Mouse (Mus musculus) MEL (cell line): Measurements from ENCODE around the gene Rac2. TPM values are rescaled to one million over a fixed set of nuclear protein-coding genes. Genes with fewer than 3 reads are reported as not detected.
A peak's percentile ranks its signal among the peaks of the same experiment; 100 is the strongest.

ENCODE experiments used
- DNase-seq: peaks from one replicate; pipeline ENCODE4 v3.0.0; 2011; ENCODE audit warnings: low read depth, low spot score
- H3K27ac ChIP-seq: 2 replicates; pipeline ENCODE4 v1.5.1; 2012; ENCODE audit warnings: low read depth, mild to moderate bottlenecking, control low read depth, low read length, moderate library complexity; ENCODE audit not compliant: control insufficient read depth
- H3K27me3 ChIP-seq, 2 experiments: fragments of 150-350 bp in 1 of 2; sonication (generic) in 1 of 2; 2 replicates each; pipeline ENCODE4 v1.6.1; 2012; ENCODE audit warnings: low read length in 2 of 2, mild to moderate bottlenecking in 2 of 2, improper control_type of control experiment in 1 of 2, moderate library complexity in 1 of 2; ENCODE audit not compliant: insufficient read depth in 2 of 2, control insufficient read depth in 1 of 2
- H3K36me3 ChIP-seq, 2 experiments: 2 replicates each; pipeline ENCODE4 v1.6.1; 2012 to 2014; ENCODE audit warnings: low read length in 2 of 2, improper control_type of control experiment in 1 of 2, inconsistent platforms in 1 of 2, mild to moderate bottlenecking in 1 of 2; ENCODE audit not compliant: insufficient read depth in 2 of 2, control insufficient read depth in 1 of 2
- H3K4me1 ChIP-seq, 2 experiments: fragments of 150-350 bp in 1 of 2; sonication (generic) in 1 of 2; 2 replicates each; pipeline ENCODE4 v1.6.1; 2012; ENCODE audit warnings: low read length in 2 of 2, improper control_type of control experiment in 1 of 2, mild to moderate bottlenecking in 1 of 2; ENCODE audit not compliant: insufficient read depth in 2 of 2, control insufficient read depth in 1 of 2
- H3K4me3 ChIP-seq, 2 experiments: fragments of 150-350 bp in 1 of 2; sonication (generic) in 1 of 2; 2 replicates each; pipeline ENCODE4 v1.5.1; 2012; ENCODE audit warnings: low read depth in 2 of 2, low read length in 2 of 2, mild to moderate bottlenecking in 2 of 2, moderate library complexity in 2 of 2, control low read depth in 1 of 2, improper control_type of control experiment in 1 of 2; ENCODE audit not compliant: control insufficient read depth in 1 of 2, insufficient read depth in 1 of 2
- H3K79me2 ChIP-seq: 2 replicates; pipeline ENCODE4 v1.6.1; 2012; ENCODE audit warnings: mild to moderate bottlenecking, low read length, moderate library complexity; ENCODE audit not compliant: control insufficient read depth, poor library complexity, insufficient read depth
- H3K9ac ChIP-seq: 2 replicates; pipeline ENCODE4 v1.6.1; 2012; ENCODE audit warnings: low read depth, mild to moderate bottlenecking, control low read depth, low read length, moderate library complexity; ENCODE audit not compliant: control insufficient read depth, poor library complexity, severe bottlenecking
- H3K9me3 ChIP-seq: fragments of 150-350 bp; sonication (generic); replicated peaks from 2 replicates; pipeline ENCODE4 v1.6.1; 2012; ENCODE audit warnings: mild to moderate bottlenecking, low read length, improper control_type of control experiment, moderate library complexity; ENCODE audit not compliant: insufficient read depth
- CTCF ChIP-seq, 3 experiments: IDR thresholded peaks in 2 of 3; conservative IDR thresholded peaks in 1 of 3; 2 replicates each; pipeline ENCODE4 v1.5.1; 2011 to 2012; ENCODE audit warnings: low read length in 3 of 3, low read depth in 2 of 3, mild to moderate bottlenecking in 2 of 3, improper control_type of control experiment in 1 of 3, inconsistent platforms in 1 of 3, mixed read lengths in 1 of 3, moderate library complexity in 1 of 3; ENCODE audit not compliant: control insufficient read depth in 1 of 3, insufficient read depth in 1 of 3, poor library complexity in 1 of 3, severe bottlenecking in 1 of 3
- E2F4 ChIP-seq: IDR thresholded peaks from 2 replicates; pipeline ENCODE4 v1.6.1; 2011; ENCODE audit warnings: low read depth, low read length, improper control_type of control experiment, borderline replicate concordance
- EP300 ChIP-seq, 2 experiments: IDR thresholded peaks; 2 replicates each; pipeline ENCODE4 v1.6.1; 2011; ENCODE audit warnings: improper control_type of control experiment in 2 of 2, low read length in 2 of 2, low read depth in 1 of 2, mild to moderate bottlenecking in 1 of 2
- ETS1 ChIP-seq: IDR thresholded peaks from 2 replicates; pipeline ENCODE4 v1.6.1; 2012; ENCODE audit warnings: low read depth, mild to moderate bottlenecking, inconsistent platforms, low read length, improper control_type of control experiment, moderate library complexity
- GABPA ChIP-seq: IDR thresholded peaks from 2 replicates; pipeline ENCODE4 v1.6.1; 2012; ENCODE audit warnings: low read depth, mild to moderate bottlenecking, inconsistent platforms, low read length, improper control_type of control experiment, moderate library complexity
- GATA1 ChIP-seq: IDR thresholded peaks from 2 replicates; pipeline ENCODE4 v1.6.1; 2011; ENCODE audit warnings: low read depth, low read length, improper control_type of control experiment
- JUND ChIP-seq: IDR thresholded peaks from 2 replicates; pipeline ENCODE4 v1.6.1; 2011; ENCODE audit warnings: low read depth, mild to moderate bottlenecking, improper control_type of control experiment, low read length
- MAFK ChIP-seq: IDR thresholded peaks from 2 replicates; pipeline ENCODE4 v1.6.1; 2011; ENCODE audit warnings: low read depth, mild to moderate bottlenecking, low read length, improper control_type of control experiment, borderline replicate concordance
- MAZ ChIP-seq: IDR thresholded peaks from 2 replicates; pipeline ENCODE4 v1.6.1; 2012; ENCODE audit warnings: low read depth, mild to moderate bottlenecking, inconsistent platforms, low read length, improper control_type of control experiment
- MYC ChIP-seq: IDR thresholded peaks from 2 replicates; pipeline ENCODE4 v1.6.1; 2011; ENCODE audit warnings: low read depth, mild to moderate bottlenecking, low read length, improper control_type of control experiment, moderate library complexity
- NELFE ChIP-seq: IDR thresholded peaks from 2 replicates; pipeline ENCODE4 v1.6.1; 2011; ENCODE audit warnings: low read depth, low read length, improper control_type of control experiment
- POLR2A ChIP-seq, 2 experiments: IDR thresholded peaks; 2 replicates each; pipeline ENCODE4 v1.6.1; 2011 to 2012; ENCODE audit warnings: low read length in 2 of 2, mild to moderate bottlenecking in 2 of 2, control low read depth in 1 of 2, improper control_type of control experiment in 1 of 2, low read depth in 1 of 2, moderate library complexity in 1 of 2; ENCODE audit not compliant: control insufficient read depth in 1 of 2, insufficient read depth in 1 of 2, poor library complexity in 1 of 2
- POLR2AphosphoS5 ChIP-seq: IDR thresholded peaks from 2 replicates; pipeline ENCODE4 v1.6.1; 2012; ENCODE audit warnings: low read depth, borderline replicate concordance, mild to moderate bottlenecking, inconsistent platforms, low read length, moderate library complexity, mixed read lengths
- RAD21 ChIP-seq: IDR thresholded peaks from 2 replicates; pipeline ENCODE4 v1.6.1; 2011; ENCODE audit warnings: mild to moderate bottlenecking, low read depth, low read length, improper control_type of control experiment
- RCOR1 ChIP-seq: IDR thresholded peaks from 2 replicates; pipeline ENCODE4 v1.6.1; 2012; ENCODE audit warnings: low read depth, mild to moderate bottlenecking, inconsistent platforms, low read length, improper control_type of control experiment
- SMC3 ChIP-seq: IDR thresholded peaks from 2 replicates; pipeline ENCODE4 v1.6.1; 2011; ENCODE audit warnings: low read depth, low read length, improper control_type of control experiment
- TAL1 ChIP-seq: IDR thresholded peaks from 2 replicates; pipeline ENCODE4 v1.6.1; 2012; ENCODE audit warnings: mild to moderate bottlenecking, inconsistent platforms, low read length, moderate library complexity, mixed read lengths
- TBP ChIP-seq: IDR thresholded peaks from 2 replicates; pipeline ENCODE4 v1.8.0; 2011; ENCODE audit warnings: low read depth, low read length, improper control_type of control experiment
- TCF12 ChIP-seq: IDR thresholded peaks from 2 replicates; pipeline ENCODE4 v1.6.1; 2014; ENCODE audit warnings: low read depth, mild to moderate bottlenecking, inconsistent platforms, low read length, improper control_type of control experiment, moderate library complexity
- USF2 ChIP-seq, 2 experiments: IDR thresholded peaks; 2 replicates each; pipeline ENCODE4 v1.6.1; 2011 to 2012; ENCODE audit warnings: improper control_type of control experiment in 2 of 2, low read length in 2 of 2, borderline replicate concordance in 1 of 2, inconsistent platforms in 1 of 2, low read depth in 1 of 2, mild to moderate bottlenecking in 1 of 2; ENCODE audit not compliant: insufficient read depth in 1 of 2
- ZC3H11A ChIP-seq: IDR thresholded peaks from 2 replicates; pipeline ENCODE4 v1.6.1; 2012; ENCODE audit warnings: low read depth, mild to moderate bottlenecking, inconsistent platforms, low read length, improper control_type of control experiment
- ZMIZ1 ChIP-seq: IDR thresholded peaks from 2 replicates; pipeline ENCODE4 v1.6.1; 2012; ENCODE audit warnings: low read depth, mild to moderate bottlenecking, inconsistent platforms, low read length, improper control_type of control experiment, moderate library complexity
- ZNF384 ChIP-seq: IDR thresholded peaks from 2 replicates; pipeline ENCODE4 v1.6.1; 2012; ENCODE audit warnings: low read depth, mild to moderate bottlenecking, inconsistent platforms, low read length, improper control_type of control experiment
- polyA plus RNA-seq, 2 experiments: library from polyadenylated mRNA; stranded (reverse) in 1 of 2; unstranded in 1 of 2; fragments of >175 nt in 1 of 2; fragments of >200 nt in 1 of 2; gene quantifications; 2 replicates each; pipeline versions ENCODE4 v1.2.1 to v1.2.4; 2012; ENCODE audit warnings: low replicate concordance in 2 of 2, low read depth in 1 of 2; ENCODE audit not compliant: insufficient read length in 2 of 2, insufficient read depth in 1 of 2, missing spikeins in 1 of 2
- total RNA-seq: library from RNA; depleted of rRNA; stranded (reverse); fragments of 300-350 nt; gene quantifications from 2 replicates; pipeline ENCODE4 v1.2.3, GENCODE M21; 2012

The Rac2 gene
- total and polyA plus RNA-seq, 3 experiments: 257 to 881 (median 772) TPM

DNA sequence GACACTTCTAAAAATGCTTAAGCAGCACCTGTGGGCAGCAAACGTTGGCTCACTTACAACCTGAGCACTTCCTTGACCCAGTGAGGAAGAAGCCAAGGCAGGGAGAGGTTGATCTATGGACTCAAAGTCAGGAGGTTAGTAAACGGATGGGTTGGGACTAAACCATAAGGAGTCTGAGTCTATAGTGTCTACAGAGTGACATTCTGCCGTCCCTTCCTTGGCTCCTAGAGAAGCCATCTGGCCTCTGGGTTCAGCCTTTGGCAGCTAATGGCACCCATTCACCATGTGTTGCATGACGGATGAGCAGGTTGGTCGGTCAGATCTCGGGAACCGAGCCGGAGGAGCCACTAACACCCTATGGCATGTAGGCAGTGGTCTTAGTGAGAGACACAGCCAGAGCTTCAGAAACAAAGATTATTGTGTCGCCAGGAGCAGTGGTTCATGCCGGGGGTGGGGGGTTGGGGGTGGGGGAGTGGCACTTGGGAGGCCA lies 39.2 kb downstream of the Rac2 start:
- Histone ChIP-seq H3K36me3 (peaks cover 0 to 3% of the 10 kb centered on the region in 2 experiments; a peak in 1 of 4 replicates), H3K27ac (no peak overlapping the region), H3K4me1 (no peaks in the 10 kb centered on the region; a peak in 1 of 4 replicates), H3K4me3 (no peak overlapping the region), H3K79me2 (no peaks in the 10 kb centered on the region), H3K27me3 (peaks cover 1 to 2% of the 10 kb centered on the region in 2 experiments; a peak in 2 of 4 replicates), H3K9ac (no peak overlapping the region), H3K9me3 (no peaks in the 10 kb centered on the region)
- no peak for DNase-seq
- no peak for TF ChIP-seq EP300 (IDR thresholded peaks at IDR 0.05; ENCODE audit: low read depth in 1 of 2, low read length in 2 of 2)
- no peak for TF ChIP-seq E2F4
- no peak for TF ChIP-seq GATA1
- TF ChIP-seq RAD21: no peak
- TF ChIP-seq NELFE: no peak
- no peak for TF ChIP-seq JUND

DNA sequence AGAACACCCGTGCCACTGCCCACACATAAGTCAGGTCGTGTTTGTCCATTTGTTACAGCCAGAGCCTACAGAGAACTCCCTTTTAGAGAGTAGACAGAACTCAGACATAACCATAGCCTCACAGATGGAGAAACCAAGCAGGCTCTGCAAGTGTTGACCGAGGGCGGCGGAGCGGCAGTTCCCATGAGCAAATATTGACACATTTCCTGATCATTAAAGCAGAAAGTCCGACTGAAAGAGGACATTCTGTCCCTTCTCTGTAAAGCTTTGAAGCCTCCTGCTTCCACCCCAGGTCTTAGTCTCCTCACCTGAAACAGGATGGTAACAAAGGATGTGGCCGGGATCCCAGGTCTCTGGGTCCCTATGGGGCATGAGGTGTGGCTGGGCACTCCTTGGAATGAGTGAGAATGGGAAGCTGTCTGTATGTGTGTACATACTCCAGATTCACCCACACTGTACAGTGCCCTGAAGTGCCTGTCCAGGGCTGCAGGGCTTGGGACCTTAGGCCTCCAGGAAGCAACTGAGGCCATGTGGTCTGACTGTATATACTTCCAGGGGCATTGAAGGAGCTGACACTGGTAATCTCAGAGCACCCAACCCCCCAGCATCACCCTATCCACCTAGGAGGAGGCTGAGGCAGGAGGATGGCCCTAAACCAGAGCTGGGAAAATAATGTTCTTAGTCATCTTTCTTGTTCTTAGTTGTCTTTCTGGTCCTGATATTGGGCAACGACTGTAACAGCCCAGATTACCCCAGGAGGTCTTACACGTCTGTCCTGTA lies 39.8 kb downstream of the Rac2 start:
- Histone ChIP-seq H3K27me3 (peaks cover 1 to 2% of the 10 kb centered on the region in 2 experiments; a peak in 1 of 4 replicates), H3K4me3 (no peak overlapping the region), H3K4me1 (no peaks in the 10 kb centered on the region; a peak in 1 of 4 replicates), H3K9ac (no peak overlapping the region), H3K36me3 (peaks cover 0 to 3% of the 10 kb centered on the region in 2 experiments; a peak in 1 of 4 replicates), H3K27ac (no peak overlapping the region), H3K9me3 (no peaks in the 10 kb centered on the region), H3K79me2 (no peaks in the 10 kb centered on the region)
- no peak for DNase-seq
- no peak for TF ChIP-seq TCF12
- no peak for TF ChIP-seq E2F4
- no peak for TF ChIP-seq SMC3
- TF ChIP-seq NELFE: no peak

DNA sequence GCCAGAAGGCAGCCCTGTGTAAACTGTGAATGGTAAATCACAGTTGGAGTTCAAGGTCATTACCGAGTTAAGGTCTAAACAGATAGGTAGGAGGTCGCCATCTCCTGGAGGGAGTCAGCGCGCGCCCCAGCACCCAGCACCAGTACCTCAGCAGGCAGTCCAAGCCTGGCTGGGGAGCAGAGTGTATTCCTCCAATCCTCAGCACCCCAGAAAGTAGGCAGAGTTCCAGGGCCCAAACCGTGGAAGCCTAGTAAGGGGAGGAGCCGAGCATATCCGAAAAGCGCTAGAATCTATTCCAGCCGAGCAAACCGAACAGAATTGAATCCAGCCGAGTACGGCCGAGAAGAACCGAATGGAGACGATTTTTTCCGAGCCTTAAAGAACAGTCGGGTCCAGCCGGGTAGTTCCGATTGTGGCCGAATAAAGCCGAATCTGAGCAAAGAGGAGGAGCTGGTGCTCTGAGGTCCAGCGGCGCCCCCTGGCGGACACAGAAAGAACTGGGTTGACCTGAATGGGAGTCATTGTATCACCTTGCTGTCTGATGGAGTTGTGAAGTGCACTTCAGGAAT lies 40.6 kb downstream of the Rac2 start:
- DNase-seq: peak; percentile 94
- Histone ChIP-seq H3K36me3 (peaks cover 0 to 3% of the 10 kb centered on the region in 2 experiments; a peak in 1 of 4 replicates), H3K4me3 (peak overlapping the region; percentile 40 to 50), H3K79me2 (no peaks in the 10 kb centered on the region), H3K27ac (no peak overlapping the region), H3K9ac (peak overlapping the region; percentile 50), H3K9me3 (no peaks in the 10 kb centered on the region), H3K27me3 (peaks cover 1 to 2% of the 10 kb centered on the region in 2 experiments; a peak in 1 of 4 replicates), H3K4me1 (no peaks in the 10 kb centered on the region; a peak in 1 of 4 replicates)
- peak; percentile 87 to 95 (median 92) for TF ChIP-seq CTCF (IDR thresholded peaks at IDR 0.05 in 2 of 3, conservative IDR thresholded peaks at IDR 0.05 in 1 of 3; ENCODE audit: control insufficient read depth in 1 of 3, insufficient read depth in 1 of 3, low read depth in 2 of 3, low read length in 3 of 3, poor library complexity in 1 of 3, severe bottlenecking in 1 of 3)
- no peak for TF ChIP-seq USF2 (IDR thresholded peaks at IDR 0.05; ENCODE audit: borderline replicate concordance in 1 of 2, insufficient read depth in 1 of 2, low read depth in 1 of 2, low read length in 2 of 2)
- no peak for TF ChIP-seq ETS1
- TF ChIP-seq POLR2AphosphoS5: no peak
- TF ChIP-seq RAD21: peak; percentile 76
- TF ChIP-seq MAZ: no peak
- TF ChIP-seq TCF12: no peak
- TF ChIP-seq MYC: no peak
- TF ChIP-seq MAFK: no peak
- TF ChIP-seq TBP: no peak
- peak; percentile 72 for TF ChIP-seq ZC3H11A
- TF ChIP-seq GATA1: no peak
- TF ChIP-seq SMC3: peak; percentile 85
- TF ChIP-seq POLR2A (IDR thresholded peaks at IDR 0.05; ENCODE audit: control insufficient read depth in 1 of 2, insufficient read depth in 1 of 2, low read depth in 1 of 2, low read length in 2 of 2, poor library complexity in 1 of 2): no peak
- no peak for TF ChIP-seq ZNF384
- TF ChIP-seq ZMIZ1: no peak
- no peak for TF ChIP-seq GABPA
- TF ChIP-seq RCOR1: no peak
- TF ChIP-seq TAL1: no peak
